Mouse (Mus musculus) spleen, adult 2 months (tissue): Measurements from ENCODE around the gene U2surp. TPM values are rescaled to one million over a fixed set of nuclear protein-coding genes. Genes with fewer than 3 reads are reported as not detected.

Experiments
- DNase-seq, 2 experiments: peaks; one replicate each; pipeline versions ENCODE4 v3.0.0 to v3.0.0-alpha.2; 2012 to 2021; ENCODE audit warnings: low spot score in 2 of 2, low read depth in 1 of 2
- H3K27ac ChIP-seq: fragments of 200-500 bp; 2 replicates; pipeline ENCODE4 v1.5.1; 2012; ENCODE audit warnings: low read length, inconsistent platforms; ENCODE audit not compliant: insufficient read depth
- H3K27me3 ChIP-seq: fragments of 200-500 bp; 2 replicates; pipeline ENCODE4 v1.6.1; 2012; ENCODE audit warnings: mild to moderate bottlenecking, moderate library complexity, low read length, inconsistent platforms; ENCODE audit not compliant: control insufficient read depth, insufficient read depth
- H3K36me3 ChIP-seq: fragments of 200-500 bp; 2 replicates; pipeline ENCODE4 v1.6.1; 2012; ENCODE audit warnings: mild to moderate bottlenecking, low read length, inconsistent platforms; ENCODE audit not compliant: control insufficient read depth, insufficient read depth
- H3K4me1 ChIP-seq: fragments of 200-500 bp; 2 replicates; pipeline ENCODE4 v1.6.1; 2011; ENCODE audit warnings: inconsistent platforms; ENCODE audit not compliant: control insufficient read depth, insufficient read depth, insufficient read length
- H3K4me3 ChIP-seq: fragments of 200-500 bp; 2 replicates; pipeline ENCODE4 v1.5.1; 2011; ENCODE audit warnings: mild to moderate bottlenecking, inconsistent platforms; ENCODE audit not compliant: insufficient read depth, insufficient read length; ENCODE audit errors: extremely low read depth
- CTCF ChIP-seq: fragments of 200-500 bp; IDR thresholded peaks from 2 replicates; pipeline ENCODE4 v1.5.1; 2011; ENCODE audit warnings: mild to moderate bottlenecking, inconsistent platforms; ENCODE audit not compliant: insufficient read depth, insufficient read length, insufficient replicate concordance; ENCODE audit errors: extremely low read depth
- POLR2A ChIP-seq: fragments of 200-500 bp; IDR thresholded peaks from 2 replicates; pipeline ENCODE4 v1.6.1; 2011; ENCODE audit warnings: low read depth, low read length, inconsistent platforms
- WGBS: fragments of 180-500 bp; shearing (Covaris S2); methylation state at CpG from one replicate; pipeline ENCODE4 v1.1.7; 2018; 5-methylcytosine and 5-hydroxymethylcytosine counted together
- polyA plus RNA-seq: library from polyadenylated mRNA; depleted of rRNA; stranded (reverse); fragments of >200 nt; gene quantifications from 2 replicates; pipeline ENCODE4 v1.2.3, GENCODE M21; 2012

The U2surp gene
- polyA plus RNA-seq, 1 experiment, result 1.7 TPM

GRCm38 (mm10) chr9:95546679-95547078 is 34.9 kb upstream of the U2surp start:
- DNase-seq, result no peak

GRCm38 (mm10) chr9:95544598-95544997 is 32.8 kb upstream of the U2surp start:
- no peak for TF ChIP-seq CTCF
- no peak for TF ChIP-seq POLR2A
- H3K27me3 ChIP-seq, result no peaks in the 10 kb centered on the region
- no peak overlapping the region for H3K4me3 ChIP-seq
- no peak for DNase-seq
- WGBS, result 97% methylated on average over 4 of the region's 4 CpGs
- no peak overlapping the region for H3K27ac ChIP-seq
- no peaks in the 10 kb centered on the region for H3K36me3 ChIP-seq
- H3K4me1 ChIP-seq, result no peaks in the 10 kb centered on the region

More at GRCm38 (mm10) chr9:95546679-95547078, 34.9 kb upstream of the U2surp start:
- H3K4me3 ChIP-seq, result no peak overlapping the region
- no peak overlapping the region for H3K27ac ChIP-seq
- H3K36me3 ChIP-seq, result no peaks in the 10 kb centered on the region
- TF ChIP-seq POLR2A, result no peak
- no peak for TF ChIP-seq CTCF
- no peaks in the 10 kb centered on the region for H3K27me3 ChIP-seq
- WGBS, result 28% methylated on average over 7 of the region's 7 CpGs
- no peaks in the 10 kb centered on the region for H3K4me1 ChIP-seq

- no peak for DNase-seq
- 90% methylated on average over 6 of the region's 6 CpGs for WGBS
- H3K27ac ChIP-seq, result no peak overlapping the region
- H3K4me1 ChIP-seq, result no peaks in the 10 kb centered on the region
- H3K27me3 ChIP-seq, result no peaks in the 10 kb centered on the region
- no peak for TF ChIP-seq CTCF
- TF ChIP-seq POLR2A, result no peak
- H3K4me3 ChIP-seq, result no peak overlapping the region
- H3K36me3 ChIP-seq, result no peaks in the 10 kb centered on the region
Measured at GRCm38 (mm10) chr9:95542475-95542874, 30.7 kb upstream of the U2surp start.

- WGBS, result 88% methylated on average over 15 of the region's 15 CpGs
- DNase-seq, result no peak
- no peak overlapping the region for H3K4me3 ChIP-seq
- no peaks in the 10 kb centered on the region for H3K4me1 ChIP-seq
- no peak overlapping the region for H3K27ac ChIP-seq
- TF ChIP-seq CTCF (no peak), POLR2A (no peak)
- H3K27me3 ChIP-seq, result no peaks in the 10 kb centered on the region
- no peaks in the 10 kb centered on the region for H3K36me3 ChIP-seq
Measured at GRCm38 (mm10) chr9:95541650-95542432, 30.0 kb upstream of the U2surp start.

- Histone ChIP-seq H3K36me3 (no peaks in the 10 kb centered on the region), H3K27ac (no peak overlapping the region), H3K27me3 (no peaks in the 10 kb centered on the region), H3K4me3 (no peak overlapping the region), H3K4me1 (no peaks in the 10 kb centered on the region)
- no peak for DNase-seq
- TF ChIP-seq POLR2A (no peak), CTCF (no peak)
Measured at GRCm38 (mm10) chr9:95541208-95541607, 29.4 kb upstream of the U2surp start.

GRCm38 (mm10) chr9:95540487-95540886 is 28.7 kb upstream of the U2surp start:
- H3K27ac ChIP-seq, result no peak overlapping the region
- TF ChIP-seq POLR2A (no peak), CTCF (peak; percentile 23; the same call in 1 of the 2 replicates)
- peak; percentile 11 to 33 for DNase-seq
- 52% methylated on average over 4 of the region's 4 CpGs for WGBS
- no peak overlapping the region for H3K4me3 ChIP-seq
- no peaks in the 10 kb centered on the region for H3K36me3 ChIP-seq
- H3K4me1 ChIP-seq, result no peaks in the 10 kb centered on the region
- H3K27me3 ChIP-seq, result no peaks in the 10 kb centered on the region

- DNase-seq, result no peak
Measured at GRCm38 (mm10) chr9:95539176-95539800, 27.5 kb upstream of the U2surp start.

More at GRCm38 (mm10) chr9:95539176-95539800, 27.5 kb upstream of the U2surp start:
- no peaks in the 10 kb centered on the region for H3K36me3 ChIP-seq
- 63% methylated on average over 2 of the region's 2 CpGs for WGBS
- no peak for TF ChIP-seq CTCF
- no peak for TF ChIP-seq POLR2A
- no peak overlapping the region for H3K27ac ChIP-seq
- no peaks in the 10 kb centered on the region for H3K27me3 ChIP-seq
- H3K4me3 ChIP-seq, result no peak overlapping the region
- H3K4me1 ChIP-seq, result no peaks in the 10 kb centered on the region
